Mouse (Mus musculus) left cerebral cortex, adult 9 months (tissue): ENCODE data around the gene Slc52a3.

ENCODE experiments used
- DNase-seq, 2 experiments: peaks; one replicate each; pipeline ENCODE4 v3.0.0; 2022; ENCODE audit warnings: low spot score in 2 of 2

Gene Slc52a3

DNA sequence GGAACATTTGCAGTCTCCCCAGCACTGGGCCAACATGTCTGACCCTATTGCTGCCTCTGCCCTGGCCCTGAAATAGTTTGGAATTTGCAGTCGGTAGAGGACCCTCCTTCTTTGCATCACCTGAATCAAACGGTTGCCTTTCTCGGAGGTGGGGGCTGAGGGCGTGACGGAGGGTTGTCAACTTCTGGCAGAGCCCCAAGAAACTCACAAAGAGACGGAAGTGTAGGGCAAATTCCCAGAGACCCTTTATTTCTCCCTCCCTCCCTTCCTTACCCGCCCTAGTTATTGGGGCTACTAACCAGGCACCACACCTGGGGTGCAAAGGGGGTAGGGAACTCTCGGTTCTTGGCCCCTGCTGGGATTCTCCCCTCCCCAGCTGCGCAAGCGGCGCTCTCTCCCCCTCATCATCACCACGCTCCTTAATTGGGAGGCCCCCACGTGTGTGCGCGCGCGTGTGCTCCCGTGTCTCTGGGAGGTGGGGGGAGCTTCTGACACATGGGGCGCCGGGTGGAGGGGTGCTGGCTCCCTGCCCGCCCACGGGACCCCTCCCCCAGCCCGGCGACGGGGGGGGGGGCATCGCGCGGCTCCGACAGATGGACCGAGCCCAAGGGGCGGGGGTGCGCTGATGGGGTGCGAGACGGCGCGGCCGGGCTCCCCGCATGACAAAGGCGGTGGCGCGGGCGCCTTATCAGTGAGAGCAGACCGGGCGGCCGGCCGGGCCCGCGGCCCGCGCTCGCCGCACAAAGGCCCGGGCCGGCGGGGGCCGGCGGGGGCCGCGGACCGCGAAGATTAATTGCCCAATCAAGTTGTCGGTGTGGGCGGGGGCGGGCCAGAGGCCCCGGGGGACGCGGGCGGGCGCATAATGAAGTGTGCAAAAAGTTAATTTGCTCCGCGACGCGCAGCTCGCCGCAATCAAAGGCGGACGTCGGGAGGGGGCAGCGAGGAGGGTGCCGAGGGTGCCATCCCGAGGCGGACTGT, 52.0 kb downstream of the Slc52a3 start:
- DNase-seq, result no peak

DNA sequence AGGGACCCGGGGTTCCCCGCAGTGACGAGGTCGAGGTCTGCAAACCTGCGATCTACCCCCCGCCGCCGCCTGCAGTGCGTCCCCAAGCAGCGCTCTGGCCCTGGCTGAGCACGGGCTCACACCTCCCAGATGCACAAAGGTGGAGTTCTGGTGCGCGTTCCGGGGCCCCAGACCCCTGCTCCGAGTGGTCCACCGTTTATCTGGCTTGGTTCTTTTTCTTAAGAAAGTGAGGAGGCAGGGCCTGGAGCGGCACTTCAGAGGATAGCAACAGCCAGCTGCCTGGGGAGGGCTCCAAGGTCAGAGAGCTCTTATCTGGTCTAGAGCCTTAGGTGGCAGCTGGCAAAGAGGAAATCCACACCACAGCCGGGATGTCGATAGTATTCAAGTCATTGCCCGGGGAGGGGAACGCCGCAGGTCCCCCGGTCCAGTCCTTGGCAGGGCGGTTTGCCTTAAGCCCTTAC, 52.7 kb downstream of the Slc52a3 start:
- no peak for DNase-seq

DNA sequence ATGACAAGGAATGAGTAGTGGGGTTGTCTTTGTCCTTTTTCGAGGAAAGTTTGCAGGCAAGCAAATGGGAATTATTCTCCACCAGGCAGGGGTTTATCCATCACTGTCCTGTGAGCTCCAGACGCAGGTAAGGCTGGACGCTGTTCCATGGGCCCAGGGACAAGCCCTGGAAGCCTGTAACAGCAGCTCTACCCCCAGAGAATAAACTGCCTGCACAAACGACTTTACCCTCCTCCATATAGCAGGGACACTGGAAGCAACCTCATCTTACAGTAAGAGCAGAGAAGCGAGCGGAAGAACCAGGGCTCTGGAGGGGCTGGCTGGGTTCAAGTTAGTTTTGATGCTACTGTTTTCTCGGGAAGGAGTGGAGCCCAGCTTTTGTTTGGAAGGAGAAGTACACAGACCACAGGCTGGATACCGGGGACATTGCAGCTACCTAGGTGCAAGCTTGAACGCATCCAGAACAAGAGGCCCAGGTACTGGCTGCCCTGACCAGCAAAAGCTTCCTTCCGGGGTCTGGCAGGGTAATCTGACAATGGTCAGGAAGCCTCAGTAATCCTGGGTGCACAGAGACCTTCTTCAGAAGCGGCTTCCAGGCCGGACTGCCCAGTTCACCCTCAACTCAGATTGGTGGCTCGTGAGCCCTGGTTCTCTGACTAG, 53.4 kb downstream of the Slc52a3 start:
- no peak for DNase-seq

DNA sequence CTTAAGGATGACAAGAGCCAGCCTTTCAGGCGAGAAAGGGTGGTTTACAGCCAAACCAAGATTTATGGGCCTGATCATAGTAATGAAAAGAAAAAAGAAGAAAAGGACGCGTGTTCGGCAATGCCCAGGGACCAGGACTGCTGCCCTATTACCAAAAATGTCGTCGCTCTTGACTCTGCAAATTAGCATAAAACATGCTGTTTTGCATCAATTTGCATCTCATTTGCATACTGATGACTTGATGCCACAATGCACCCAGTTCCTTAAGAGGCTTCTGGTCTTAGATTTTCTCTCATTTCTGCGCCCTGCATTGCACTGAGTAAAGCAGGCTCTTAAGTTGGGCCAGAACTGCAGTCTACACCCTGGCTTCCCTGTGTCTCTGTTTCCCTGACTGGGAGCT, 54.0 kb downstream of the Slc52a3 start:
- no peak for DNase-seq

DNA sequence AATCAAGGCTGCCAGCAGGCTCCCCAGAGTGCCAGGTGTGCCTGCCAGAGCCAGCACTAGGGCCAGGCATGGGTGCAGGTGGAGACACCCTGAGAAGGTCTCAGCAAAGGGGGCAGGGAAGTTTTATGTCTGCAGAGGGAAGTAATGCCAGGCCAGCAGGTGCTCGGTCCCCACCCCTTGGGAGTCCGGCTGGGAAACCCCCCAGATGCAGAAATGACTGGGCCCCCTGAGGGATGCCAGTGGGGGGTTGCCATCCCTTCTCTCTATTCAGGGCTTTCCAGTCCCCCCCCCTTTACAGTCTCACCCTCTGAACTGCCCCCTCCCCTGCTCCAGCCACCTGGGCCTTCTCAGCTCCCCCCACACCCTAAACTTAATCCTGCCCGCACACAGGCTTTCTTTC, 55.7 kb downstream of the Slc52a3 start:
- no peak for DNase-seq

DNA sequence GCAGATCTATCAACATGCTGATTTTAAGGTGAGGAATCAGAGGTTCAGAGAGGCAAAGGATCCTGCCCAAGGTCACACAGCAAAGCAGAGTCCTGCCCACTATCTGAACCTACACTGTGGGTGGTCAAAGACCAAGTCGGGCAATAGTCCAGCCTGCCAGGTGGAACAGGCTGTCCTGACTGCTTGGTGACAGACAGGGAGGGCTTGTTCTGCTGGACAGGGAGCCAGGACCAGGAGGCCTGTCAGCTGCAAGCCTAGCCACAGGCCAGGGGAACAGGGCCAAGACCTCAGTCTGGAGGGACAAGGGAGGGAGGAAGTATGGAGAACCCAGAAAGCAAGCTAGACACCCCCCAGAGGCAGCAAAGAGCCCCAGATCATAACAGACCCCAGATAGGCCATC, 59.1 kb downstream of the Slc52a3 start:
- DNase-seq, result no peak

DNA sequence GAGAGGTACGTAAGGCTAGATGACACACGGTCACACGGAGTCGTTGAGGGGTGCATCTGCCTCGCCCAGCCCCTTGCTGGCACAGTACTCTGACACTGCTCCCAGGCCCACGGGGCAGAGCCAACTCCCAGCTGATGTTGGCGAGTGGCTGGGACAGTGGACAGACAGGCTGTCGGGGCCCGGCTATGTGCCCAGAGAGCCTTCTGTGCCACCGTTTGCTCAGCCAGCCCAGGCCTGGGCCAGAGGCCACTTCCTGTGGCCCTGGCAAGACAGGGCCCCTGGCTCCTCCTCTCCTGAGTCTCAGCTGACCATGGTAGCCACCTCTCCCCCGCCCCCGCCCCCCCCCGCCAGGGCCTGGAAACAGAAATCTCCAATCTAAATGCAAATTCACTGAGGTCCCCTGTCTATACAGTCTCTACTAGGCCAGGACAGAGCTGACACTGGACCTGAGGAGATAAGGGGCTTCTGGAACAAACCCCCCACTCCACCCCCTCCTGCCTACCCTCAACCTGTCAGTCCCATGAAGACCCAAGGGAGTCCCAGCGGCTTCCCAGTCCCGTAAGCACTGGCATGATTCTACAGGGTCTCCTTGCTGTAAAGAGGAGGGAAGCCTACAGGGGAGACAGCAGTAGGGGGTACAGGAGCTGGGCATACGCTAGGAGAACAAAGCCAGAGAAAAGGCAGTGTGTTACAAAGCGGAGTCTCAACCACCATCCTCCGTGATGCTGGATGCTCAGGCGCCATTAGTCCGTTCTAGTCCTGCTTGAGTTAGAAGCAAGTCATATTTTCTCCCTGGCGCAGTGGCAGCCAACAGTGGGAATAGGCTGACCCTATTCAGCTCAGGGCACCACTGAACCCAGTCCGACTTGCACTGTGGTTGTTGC, 60.3 kb downstream of the Slc52a3 start:
- no peak for DNase-seq

DNA sequence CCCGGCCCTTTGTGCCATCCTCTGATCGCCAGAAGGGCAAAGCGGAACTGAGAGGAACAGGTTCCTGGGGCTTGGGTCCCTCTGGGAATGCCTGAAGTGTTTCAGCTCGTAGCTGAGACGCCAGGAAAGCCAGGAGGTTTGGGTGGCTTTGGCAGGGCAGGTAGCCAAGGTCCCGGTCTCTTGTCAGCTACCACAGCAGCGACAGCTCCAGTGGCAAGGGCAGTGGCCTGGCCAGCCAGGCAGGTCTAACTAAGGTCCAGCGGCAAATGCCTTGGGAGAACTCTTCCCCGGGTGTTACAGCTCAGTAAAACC, 60.9 kb downstream of the Slc52a3 start:
- no peak for DNase-seq
